In the genomic region with DNA sequence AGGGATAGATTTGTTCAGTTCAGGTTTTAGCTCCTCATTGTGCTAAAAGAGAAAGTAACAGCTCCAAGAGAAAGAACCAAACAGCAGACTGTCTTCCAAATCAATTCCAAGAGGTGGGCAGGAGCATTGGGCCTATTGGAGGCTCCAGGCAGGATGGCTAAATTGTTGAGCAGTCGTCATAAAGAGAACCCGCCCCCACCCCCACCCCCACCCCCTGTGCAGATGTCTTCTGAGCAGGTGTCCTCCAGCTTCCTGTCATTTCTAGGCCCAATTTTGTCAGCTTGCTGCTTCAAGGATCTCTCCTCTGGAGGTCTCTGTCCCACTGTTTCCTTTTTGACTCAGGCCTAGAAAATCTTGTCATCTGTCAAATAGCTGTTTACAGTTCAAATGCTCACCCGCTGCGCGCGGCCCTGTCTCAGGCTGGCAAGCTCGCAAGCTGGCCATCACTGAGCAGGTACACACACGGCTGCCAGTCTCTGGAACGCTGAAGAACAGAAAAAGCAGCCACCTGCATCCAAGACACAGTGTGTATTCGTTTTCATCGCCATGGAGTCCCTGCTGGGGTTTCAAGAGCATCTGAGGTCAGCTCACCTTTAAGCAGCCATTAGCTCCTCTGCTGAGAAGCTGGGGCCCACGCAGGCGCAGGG, we compare ENCODE assay signal across 12 mouse cellular contexts.
DNase-seq lines count a peak whose midpoint lies in the region; ATAC-seq lines count a peak whose summit lies in the region.
"Had no signal": no experiment of that assay in that cellular context is flagged by ENCODE, and none has a peak within 500 bp of the region (broad histone marks: within the 10 kb centered on the region; RNA-seq: fewer than 3 reads in every experiment).

No protein-coding gene starts in this region.

- 0 out of 2 replicates have a peak overlapping the region, but pooled peaks have one; percentile 11 for H3K9ac ChIP-seq in midbrain, embryonic 12.5 days (replicated peaks)
- no peak overlapping the region for H3K9ac ChIP-seq in hindbrain, embryonic 13.5 days
- no peak overlapping the region for H3K9ac ChIP-seq in intestine, embryonic 16.5 days (ENCODE audit: low read depth, low read length)
- H3K9ac ChIP-seq: embryonic facial prominence, embryonic 12.5 days had no signal

- ATAC-seq in midbrain, embryonic 12.5 days (ENCODE audit: low FRiP score, low read depth) = no peak
- ATAC-seq in hindbrain, embryonic 13.5 days (ENCODE audit: low FRiP score) = peak; percentile 32; the same call in 1 of the 2 replicates
- no peak for ATAC-seq in intestine, embryonic 16.5 days

- H3K9me3 ChIP-seq in midbrain, embryonic 12.5 days = no peaks in the 10 kb centered on the region
- H3K9me3 ChIP-seq in midbrain, embryonic 10.5 days (replicated peaks) = no peaks in the 10 kb centered on the region
- no peaks in the 10 kb centered on the region for H3K9me3 ChIP-seq in hindbrain, embryonic 13.5 days
- H3K9me3 ChIP-seq in intestine, embryonic 16.5 days (ENCODE audit: control insufficient read depth, low read length) = no peaks in the 10 kb centered on the region
- H3K9me3 ChIP-seq: embryonic facial prominence, embryonic 12.5 days had no signal

- 46% methylated on average over 13 of the region's 13 CpGs for WGBS in midbrain, embryonic 12.5 days
- WGBS in midbrain, embryonic 10.5 days = 64% methylated on average over 13 of the region's 13 CpGs
- WGBS in hindbrain, embryonic 13.5 days = 41% methylated on average over 13 of the region's 13 CpGs
- WGBS in intestine, embryonic 16.5 days = 54% methylated on average over 13 of the region's 13 CpGs

- H3K4me3 ChIP-seq in midbrain, embryonic 12.5 days = no peak overlapping the region
- no peak overlapping the region for H3K4me3 ChIP-seq in midbrain, embryonic 10.5 days
- no peak overlapping the region for H3K4me3 ChIP-seq in hindbrain, embryonic 13.5 days
- no peak overlapping the region for H3K4me3 ChIP-seq in intestine, embryonic 16.5 days (ENCODE audit: low read length)
- H3K4me3 ChIP-seq: embryonic facial prominence, embryonic 12.5 days; gastrocnemius, adult 2 months had no signal

- no peak overlapping the region for H3K4me2 ChIP-seq in midbrain, embryonic 12.5 days (replicated peaks)
- no peak overlapping the region for H3K4me2 ChIP-seq in hindbrain, embryonic 13.5 days
- H3K4me2 ChIP-seq in intestine, embryonic 16.5 days (ENCODE audit: low read depth, low read length) = no peak overlapping the region
- H3K4me2 ChIP-seq: embryonic facial prominence, embryonic 12.5 days had no signal

- no peak for DNase-seq in midbrain, embryonic 10.5 days (ENCODE audit: low spot score)
- peak; percentile 75 for DNase-seq in cerebellum, adult 11-12 months
- DNase-seq in thymus, postnatal 25 days = peak; percentile 19
- no peak for DNase-seq in kidney, postnatal 25 days
- DNase-seq in embryo, embryonic 10.5 days (ENCODE audit: low spot score) = no peak
- DNase-seq: gastrocnemius, adult 2 months; kidney, postnatal 36 days; lung, adult 2 months had no signal

- no peaks in the 10 kb centered on the region for H3K4me1 ChIP-seq in midbrain, embryonic 12.5 days
- H3K4me1 ChIP-seq in midbrain, embryonic 10.5 days = 0 out of 2 replicates have a peak, but pooled peaks cover 4% of the 10 kb centered on the region
- peaks cover 15% of the 10 kb centered on the region; the same call in 1 of the 2 replicates for H3K4me1 ChIP-seq in hindbrain, embryonic 13.5 days (replicated peaks)
- no peaks in the 10 kb centered on the region for H3K4me1 ChIP-seq in intestine, embryonic 16.5 days (ENCODE audit: control insufficient read depth, insufficient read depth, low read length)
- H3K4me1 ChIP-seq: embryonic facial prominence, embryonic 12.5 days had no signal

- no peaks in the 10 kb centered on the region for H3K27me3 ChIP-seq in midbrain, embryonic 12.5 days
- no peaks in the 10 kb centered on the region for H3K27me3 ChIP-seq in midbrain, embryonic 10.5 days (ENCODE audit: low read depth, poor library complexity, severe bottlenecking)
- no peaks in the 10 kb centered on the region for H3K27me3 ChIP-seq in hindbrain, embryonic 13.5 days
- H3K27me3 ChIP-seq in intestine, embryonic 16.5 days (replicated peaks; ENCODE audit: control insufficient read depth, insufficient read depth, low read length) = no peaks in the 10 kb centered on the region
- H3K27me3 ChIP-seq: embryonic facial prominence, embryonic 12.5 days had no signal

- no peak overlapping the region for H3K27ac ChIP-seq in midbrain, embryonic 12.5 days (replicated peaks)
- no peak overlapping the region for H3K27ac ChIP-seq in midbrain, embryonic 10.5 days (replicated peaks)
- peak overlapping the region; percentile 40 for H3K27ac ChIP-seq in hindbrain, embryonic 13.5 days
- H3K27ac ChIP-seq in intestine, embryonic 16.5 days (ENCODE audit: low read length) = no peak overlapping the region
- H3K27ac ChIP-seq: embryonic facial prominence, embryonic 12.5 days; gastrocnemius, adult 2 months had no signal

- H3K36me3 ChIP-seq in midbrain, embryonic 12.5 days = no peaks in the 10 kb centered on the region
- H3K36me3 ChIP-seq in midbrain, embryonic 10.5 days = no peaks in the 10 kb centered on the region
- no peaks in the 10 kb centered on the region for H3K36me3 ChIP-seq in hindbrain, embryonic 13.5 days
- H3K36me3 ChIP-seq in intestine, embryonic 16.5 days (ENCODE audit: control insufficient read depth, insufficient read depth, low read length) = no peaks in the 10 kb centered on the region
- H3K36me3 ChIP-seq: embryonic facial prominence, embryonic 12.5 days had no signal

Comparison
In these comparisons a context has a peak if more than half of its experiments do, and no peak if none do; other contexts are left out.
1. DNase-seq: peak in cerebellum, adult 11-12 months (single experiment) and thymus, postnatal 25 days (single experiment); none in midbrain, embryonic 10.5 days (single experiment), kidney, postnatal 25 days (0 of 2) and embryo, embryonic 10.5 days (single experiment).